Mouse (Mus musculus) heart, adult 11 months (tissue): ENCODE measurements around the gene Slc22a3.

Source experiments
- DNase-seq: peaks from one replicate; pipeline ENCODE4 v3.0.0; 2022

Gene Slc22a3

DNA sequence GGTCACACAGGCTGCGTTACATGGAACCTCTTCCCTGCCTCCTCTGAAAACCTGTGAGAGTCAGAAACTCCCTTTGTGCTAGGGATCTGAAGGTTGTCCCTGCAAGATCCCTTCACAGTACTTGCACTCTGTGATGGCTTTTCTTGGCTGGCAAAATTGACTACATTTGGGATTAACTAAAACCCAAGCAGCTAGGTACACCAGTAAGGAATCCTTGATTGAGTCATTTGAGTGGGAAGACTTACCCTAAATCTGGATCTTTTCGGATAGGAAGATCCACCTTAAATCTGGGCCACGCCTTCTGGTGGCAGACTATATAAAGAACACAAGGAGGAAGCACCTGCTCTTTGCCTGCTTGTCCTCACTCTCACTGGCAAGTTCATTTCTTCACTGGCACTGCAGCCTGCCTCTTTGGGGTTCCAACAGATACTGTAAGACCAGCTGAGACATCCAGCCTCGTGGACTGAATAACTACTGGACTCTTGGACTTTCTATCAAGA is 41.0 kb downstream of the Slc22a3 start:
- no peak for DNase-seq

DNA sequence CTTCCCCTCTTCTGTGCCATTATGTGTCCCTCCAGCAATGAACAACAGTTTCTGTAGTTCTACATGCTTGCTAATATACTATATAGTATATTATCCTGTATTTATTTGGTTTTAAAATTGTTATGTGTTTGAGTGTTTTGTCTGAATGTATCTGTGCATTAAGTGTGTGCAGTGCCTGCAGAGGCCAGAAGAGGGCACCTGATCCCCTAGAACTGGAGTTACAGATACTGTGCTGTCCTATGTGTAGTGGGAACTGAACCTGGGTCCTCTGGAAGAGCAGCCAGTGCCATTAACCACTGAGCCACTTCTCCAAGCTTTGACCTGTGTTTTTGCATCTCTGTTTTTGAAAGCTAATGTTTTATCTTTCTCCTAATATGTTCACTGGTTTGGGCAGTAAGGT is 46.3 kb downstream of the Slc22a3 start:
- no peak for DNase-seq

GRCm38 (mm10) chr17:12455143-12455790 is 52.2 kb downstream of the Slc22a3 start:
- DNase-seq, result peak; percentile 95

- peak; percentile 37 for DNase-seq
Measured at GRCm38 (mm10) chr17:12453691-12454090, 53.8 kb downstream of the Slc22a3 start.

- DNase-seq, result peak; percentile 64
Measured at GRCm38 (mm10) chr17:12452862-12453531, 54.5 kb downstream of the Slc22a3 start.

DNA sequence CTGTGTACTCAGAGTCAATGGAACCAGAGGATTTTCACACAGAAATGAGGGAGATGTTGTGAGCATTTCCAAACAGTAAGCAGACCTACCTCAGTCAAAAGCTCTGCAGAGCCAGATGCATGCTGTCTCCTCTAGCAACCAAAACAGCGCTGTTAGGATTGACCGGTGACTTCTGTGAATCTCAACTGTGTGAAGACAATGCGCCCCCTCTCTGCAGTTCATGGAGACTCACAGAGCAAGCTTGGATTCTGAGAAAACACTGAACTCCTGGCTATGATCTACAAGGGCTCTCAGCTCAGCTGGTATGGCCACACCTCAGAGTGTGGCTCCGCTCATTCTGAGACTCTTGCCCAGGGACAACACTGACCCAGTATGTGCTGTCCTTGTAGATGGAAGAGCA is 56.3 kb downstream of the Slc22a3 start:
- peak; percentile 36 for DNase-seq

DNA sequence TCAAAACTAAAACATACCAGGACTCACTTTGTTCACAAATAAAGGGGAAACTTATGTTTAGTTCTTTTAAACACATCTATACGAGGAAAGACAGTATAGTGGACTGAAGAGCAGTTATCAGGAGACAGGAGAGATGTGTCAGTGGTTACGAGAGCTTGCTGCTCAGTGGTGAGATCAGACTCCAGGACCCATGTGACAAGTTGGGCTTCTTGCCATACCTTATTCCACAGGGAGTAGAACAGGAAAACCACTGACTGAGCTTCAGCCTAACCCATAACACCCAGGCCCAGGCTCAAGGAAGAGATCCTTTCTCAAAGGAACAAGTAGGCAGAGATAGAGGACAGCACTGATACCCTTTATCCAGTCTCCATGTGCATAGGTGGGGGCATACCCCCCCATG is 62.9 kb downstream of the Slc22a3 start:
- peak; percentile 95 for DNase-seq

DNA sequence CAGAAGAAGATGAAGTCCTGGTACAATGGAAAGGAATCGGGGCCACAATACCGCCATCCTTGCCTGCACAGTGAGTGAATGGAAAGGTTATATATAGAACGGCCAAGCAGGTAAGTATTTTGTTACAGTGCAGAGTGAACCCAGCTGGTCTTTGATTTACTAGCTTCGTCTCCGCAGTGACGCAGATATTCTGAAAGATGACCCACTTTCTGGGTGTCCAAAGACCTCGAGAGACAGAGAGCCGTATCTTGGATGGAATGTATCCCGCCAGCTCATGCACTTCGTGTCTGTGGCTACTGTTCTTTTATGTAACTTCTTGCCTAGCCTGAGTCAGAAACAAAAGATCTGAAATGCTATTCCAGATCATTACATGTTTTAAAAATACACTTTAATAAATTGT is 69.7 kb downstream of the Slc22a3 start:
- DNase-seq, result no peak

GRCm38 (mm10) chr17:12431707-12432106 is 75.8 kb downstream of the Slc22a3 start:
- DNase-seq, result no peak

DNA sequence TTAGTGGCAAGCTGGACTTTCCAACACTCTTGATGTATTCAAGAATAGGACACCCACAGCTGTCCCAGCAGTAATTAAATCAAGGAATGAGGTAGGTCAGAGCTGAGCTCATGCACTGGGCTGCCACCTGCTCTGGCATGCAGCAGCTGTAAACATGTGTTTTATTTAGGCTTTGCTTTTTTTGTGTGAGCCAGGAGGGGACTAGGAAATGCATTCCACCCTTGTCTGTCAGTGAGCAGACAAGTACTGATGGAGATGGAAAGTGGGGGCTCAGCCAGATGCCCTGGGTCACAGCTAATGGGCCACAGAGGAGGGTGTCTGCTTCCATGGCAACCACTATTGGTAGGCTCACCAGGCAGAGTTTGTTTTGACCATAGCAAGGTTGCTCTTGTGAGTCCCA is 79.1 kb downstream of the Slc22a3 start:
- no peak for DNase-seq

DNA sequence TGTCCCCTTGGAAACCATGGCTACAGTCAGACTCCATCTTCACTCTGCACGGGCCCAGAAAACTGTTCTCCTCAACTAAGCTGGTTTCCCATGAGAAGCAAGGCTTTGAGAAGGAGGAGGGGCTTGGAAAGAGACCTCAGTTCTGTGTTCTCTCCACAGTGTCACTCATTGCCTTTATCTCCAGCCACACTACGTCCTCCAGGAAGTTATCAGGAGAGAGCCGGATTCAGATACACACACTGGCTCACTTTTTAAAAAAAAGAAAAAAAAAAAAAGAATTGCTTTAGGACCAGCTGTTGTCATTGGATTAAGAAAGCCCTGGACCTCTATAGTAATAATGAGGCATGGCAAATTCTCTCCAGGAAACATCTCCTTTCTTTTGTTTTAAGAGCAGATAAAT is 80.3 kb downstream of the Slc22a3 start:
- DNase-seq, result no peak

DNA sequence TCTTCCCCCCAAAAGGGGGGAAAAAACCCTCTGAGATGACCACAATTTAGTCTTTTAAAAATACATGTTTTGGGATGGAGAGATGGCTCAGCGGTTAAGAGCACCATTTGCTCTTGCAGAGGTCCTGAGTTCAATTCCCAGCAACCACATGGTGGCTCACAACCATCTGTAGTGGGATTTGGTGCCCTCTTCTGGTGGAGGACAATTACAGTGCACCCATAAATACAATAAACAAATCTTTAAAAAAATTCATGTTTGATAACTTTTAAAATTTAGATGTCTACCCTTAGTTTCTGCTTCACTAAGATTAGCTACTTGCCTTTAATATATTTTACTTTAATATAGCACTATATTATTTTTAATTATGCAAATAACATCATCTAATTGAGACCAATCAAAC is 85.4 kb downstream of the Slc22a3 start:
- DNase-seq, result no peak

GRCm38 (mm10) chr17:12420886-12421574 is 86.5 kb downstream of the Slc22a3 start:
- no peak for DNase-seq

DNA sequence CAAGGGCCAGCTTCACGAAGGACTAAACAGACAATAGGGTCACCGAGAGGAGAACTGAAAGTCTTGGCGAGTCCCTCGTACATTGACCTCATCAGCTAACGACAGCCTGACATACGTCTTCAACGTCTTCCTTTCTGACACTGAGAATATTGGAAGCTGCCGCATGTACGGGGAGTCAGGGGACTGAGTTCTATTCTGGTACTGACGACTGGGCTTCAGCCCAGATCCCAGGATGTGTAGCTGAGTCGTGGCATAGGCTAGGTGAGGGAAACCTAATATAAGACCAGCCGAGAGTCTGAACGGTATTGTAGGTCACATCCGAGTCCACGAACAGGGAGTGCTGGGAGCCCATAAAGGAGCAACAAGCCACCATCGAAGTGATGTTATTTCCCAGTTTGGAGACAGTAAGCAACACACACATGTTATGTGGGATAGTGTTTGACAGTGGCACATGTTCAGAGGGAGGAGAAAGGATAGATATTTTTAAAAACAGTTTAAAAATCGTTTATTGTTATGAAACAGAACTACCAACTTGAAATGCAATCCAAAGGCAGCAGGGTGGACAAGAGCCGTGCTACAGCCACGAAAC is 87.9 kb downstream of the Slc22a3 start:
- DNase-seq, result no peak

GRCm38 (mm10) chr17:12416250-12416895 is 91.1 kb downstream of the Slc22a3 start:
- DNase-seq, result peak; percentile 96

DNA sequence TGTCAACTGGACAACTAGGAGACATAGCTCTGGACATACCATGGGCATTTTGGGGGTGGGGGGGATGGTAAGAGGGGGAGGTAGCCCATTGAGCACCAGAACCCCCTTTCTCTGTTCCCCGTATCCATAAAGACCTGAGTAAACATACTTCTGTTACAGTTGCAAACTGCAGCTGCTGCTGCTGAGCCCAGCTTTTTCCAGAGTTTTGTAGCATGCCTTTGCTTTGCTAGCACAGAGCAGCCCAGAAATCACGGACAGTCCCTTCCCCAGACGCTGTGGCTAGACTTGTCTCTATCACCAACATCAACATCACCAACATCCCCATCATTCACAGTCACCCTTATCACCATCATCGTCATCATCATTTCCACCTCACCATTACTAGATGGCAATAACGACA is 91.8 kb downstream of the Slc22a3 start:
- DNase-seq, result peak; percentile 51

DNA sequence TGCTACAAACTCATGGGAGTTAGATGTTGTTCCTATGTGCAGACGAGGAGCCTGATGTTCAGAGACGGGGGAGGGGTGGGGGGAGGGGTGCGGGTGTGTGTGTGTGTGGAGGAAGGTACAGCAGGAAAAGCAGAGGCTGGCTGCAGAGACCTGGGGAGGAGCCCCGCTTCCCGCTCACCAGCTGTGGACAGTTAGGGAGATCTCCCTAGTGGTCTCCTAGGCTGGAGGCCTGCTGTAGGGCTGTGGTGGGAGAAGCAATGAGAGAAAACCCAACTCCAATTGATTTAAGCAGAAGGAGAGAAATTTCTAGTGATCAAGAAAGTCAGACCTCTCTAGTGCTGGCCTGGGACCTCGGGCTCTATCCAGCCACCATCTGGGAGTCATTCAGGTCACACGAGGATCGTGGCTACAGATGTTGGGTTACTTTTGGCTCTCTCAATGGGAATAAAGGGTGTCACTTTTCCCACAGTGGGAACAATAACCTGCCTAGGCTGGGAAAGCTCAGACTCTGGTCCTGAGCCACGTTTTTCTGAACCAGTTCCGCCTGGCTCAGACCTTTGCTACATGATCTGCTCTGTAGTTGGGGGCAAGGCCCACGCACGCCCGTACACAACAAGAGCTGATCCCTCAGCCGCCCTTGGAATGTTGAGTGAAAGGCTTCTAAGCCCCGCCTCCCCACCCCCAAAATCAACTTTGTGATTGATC is 92.3 kb downstream of the Slc22a3 start:
- DNase-seq, result peak; percentile 95

DNA sequence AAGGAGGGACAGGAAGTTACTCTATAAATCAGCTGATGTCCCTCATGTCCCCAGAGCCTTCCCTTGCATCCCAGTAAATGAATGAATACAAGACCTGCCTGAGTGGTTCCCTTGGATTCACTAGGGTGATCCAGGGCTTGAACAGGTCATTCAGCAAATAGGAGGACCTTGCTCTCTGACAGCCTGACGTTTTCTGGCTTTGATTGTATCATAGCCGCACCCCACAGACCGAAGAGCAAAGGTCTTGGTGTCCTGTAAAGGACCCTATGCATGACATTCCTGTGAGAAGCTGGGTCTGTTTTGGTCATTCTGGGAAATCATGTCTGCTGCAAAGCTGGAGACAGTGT is 94.6 kb downstream of the Slc22a3 start:
- DNase-seq, result no peak

DNA sequence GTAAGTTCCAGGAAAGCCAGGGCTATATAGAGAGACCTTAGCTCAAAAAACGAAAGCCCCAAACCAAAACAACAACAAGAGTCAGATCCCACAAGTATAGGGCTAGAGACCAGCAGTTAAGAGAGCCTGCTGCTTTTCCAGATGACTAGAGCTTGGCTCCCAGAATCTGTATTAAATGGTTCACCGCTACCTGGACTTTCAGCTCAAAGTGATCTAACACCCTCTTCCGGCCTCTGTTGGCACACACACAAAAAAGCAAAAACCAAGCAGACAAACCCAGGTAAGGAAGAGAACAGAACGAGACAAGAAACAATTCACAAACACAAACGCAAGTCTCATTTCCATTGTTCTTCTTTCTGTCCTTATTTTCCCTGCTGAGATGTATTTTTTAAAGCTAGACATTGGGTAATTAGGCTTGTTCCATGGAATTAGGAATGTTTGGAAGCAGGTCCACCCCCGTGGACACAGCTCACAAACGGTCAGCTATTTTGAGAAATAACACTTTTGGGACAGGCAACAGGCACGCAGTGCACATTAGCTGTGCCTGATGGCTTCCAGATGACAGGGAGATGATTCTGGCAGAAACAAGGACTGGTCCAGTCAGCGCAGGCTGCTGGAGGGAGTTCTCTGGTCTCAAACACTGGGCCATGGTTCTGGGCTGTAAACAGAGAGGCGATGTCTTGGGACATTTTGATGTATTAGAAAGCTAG is 95.2 kb downstream of the Slc22a3 start:
- DNase-seq, result peak; percentile 98

GRCm38 (mm10) chr17:12409346-12409944 is 98.1 kb downstream of the Slc22a3 start:
- no peak for DNase-seq

- DNase-seq, result no peak
Measured at GRCm38 (mm10) chr17:12403420-12403819, 104.1 kb downstream of the Slc22a3 start.
